Mouse (Mus musculus) ovary, adult 18-20 months (tissue): ENCODE results near the gene Sipa1l3.

Experiments
- DNase-seq: peaks from one replicate; pipeline ENCODE4 v3.0.0; 2022; ENCODE audit warnings: low spot score, mixed read lengths

Gene Sipa1l3

DNA sequence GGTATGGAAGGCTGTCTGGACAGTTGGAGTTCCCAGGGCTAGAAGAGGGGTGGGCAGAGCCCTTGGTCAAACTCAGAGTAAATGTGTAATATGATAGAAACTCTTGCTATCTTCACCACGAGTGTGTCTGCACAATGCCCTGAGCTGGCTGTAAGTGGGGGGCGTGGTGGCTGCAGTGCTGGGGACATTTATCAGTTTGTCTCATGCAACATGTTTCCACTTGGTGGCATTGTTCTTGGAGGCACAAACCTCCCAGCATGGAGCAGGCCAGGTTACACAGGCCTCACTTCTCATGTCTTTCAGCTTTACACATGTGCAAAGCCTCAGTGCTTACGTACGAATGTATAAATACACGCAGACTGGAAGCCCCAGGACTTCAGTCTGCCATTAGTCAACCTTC is 146.3 kb downstream of the Sipa1l3 start:
- no peak for DNase-seq

DNA sequence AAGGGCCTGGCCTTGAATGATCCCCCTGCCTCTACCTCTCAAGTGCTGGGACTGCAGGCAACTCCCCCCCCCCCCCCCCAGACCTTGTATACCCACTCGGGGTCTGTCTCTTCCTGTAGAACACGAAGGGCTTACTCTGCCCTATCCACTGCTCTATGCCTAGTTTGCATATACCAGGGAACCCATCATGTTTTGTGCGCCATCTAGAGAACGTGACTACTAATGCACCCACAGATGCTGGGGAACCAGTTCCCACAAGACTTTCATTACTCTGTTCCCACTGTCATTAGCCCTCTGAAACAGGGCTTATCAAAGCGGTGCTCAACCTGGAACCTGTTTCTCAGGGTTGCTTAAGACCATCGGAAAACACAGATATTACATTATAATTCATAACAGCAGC is 148.4 kb downstream of the Sipa1l3 start:
- DNase-seq, result no peak

DNA sequence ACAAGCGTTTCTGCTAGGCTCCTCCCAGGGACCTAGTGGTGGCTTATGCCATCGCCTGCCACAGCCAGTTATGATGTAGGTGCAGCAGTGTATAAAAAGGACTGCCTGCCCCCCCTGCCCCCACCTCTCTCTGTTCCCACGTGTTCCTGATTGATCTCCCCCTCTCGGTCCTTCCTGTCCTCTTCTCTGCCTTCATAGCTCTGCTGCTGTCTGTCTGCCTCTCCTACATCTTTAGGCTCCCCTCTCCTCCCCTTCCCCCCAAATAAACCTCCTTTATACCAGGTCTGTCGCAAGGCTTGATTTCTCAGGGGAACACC is 150.5 kb downstream of the Sipa1l3 start:
- DNase-seq, result no peak

DNA sequence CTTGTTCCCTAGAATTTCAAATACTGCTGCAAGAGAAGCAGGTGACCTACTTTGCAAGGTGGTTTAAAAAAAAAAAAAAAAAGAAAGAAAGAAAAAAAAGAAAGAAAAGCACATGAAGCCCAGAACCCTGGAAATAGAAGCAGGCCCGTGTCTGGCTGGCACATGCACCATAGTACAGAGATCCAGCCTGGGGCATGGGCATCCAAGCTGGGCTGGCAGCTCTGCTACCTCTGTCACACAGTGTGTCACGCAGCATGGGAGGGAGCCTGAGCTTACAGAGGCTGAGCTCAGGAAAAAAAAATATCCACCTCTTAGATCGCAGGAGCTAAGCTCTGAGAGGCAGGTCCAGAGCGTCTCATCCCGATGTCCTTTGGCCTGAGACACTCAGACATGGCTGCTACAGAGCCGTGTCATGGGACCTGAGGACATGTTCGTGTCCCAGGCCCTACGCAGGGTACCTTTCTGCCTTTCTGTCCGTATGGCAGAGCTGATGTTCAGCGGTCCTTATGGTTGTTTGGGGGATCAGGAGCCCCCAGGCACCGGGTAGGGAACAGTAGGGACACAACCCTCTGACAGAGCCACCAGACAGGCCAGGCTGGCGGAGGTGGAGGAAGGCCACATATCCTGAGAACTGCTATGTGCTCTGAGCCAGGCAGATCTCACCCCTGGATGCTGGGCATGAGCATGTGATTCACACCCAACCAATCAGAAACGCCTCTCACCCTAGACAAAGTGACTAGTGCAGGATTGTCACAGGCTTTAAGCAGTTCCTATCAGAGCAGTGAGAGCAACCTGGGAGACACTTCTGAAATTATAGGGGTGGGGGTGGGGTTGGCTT is 151.1 kb downstream of the Sipa1l3 start:
- DNase-seq, result no peak

DNA sequence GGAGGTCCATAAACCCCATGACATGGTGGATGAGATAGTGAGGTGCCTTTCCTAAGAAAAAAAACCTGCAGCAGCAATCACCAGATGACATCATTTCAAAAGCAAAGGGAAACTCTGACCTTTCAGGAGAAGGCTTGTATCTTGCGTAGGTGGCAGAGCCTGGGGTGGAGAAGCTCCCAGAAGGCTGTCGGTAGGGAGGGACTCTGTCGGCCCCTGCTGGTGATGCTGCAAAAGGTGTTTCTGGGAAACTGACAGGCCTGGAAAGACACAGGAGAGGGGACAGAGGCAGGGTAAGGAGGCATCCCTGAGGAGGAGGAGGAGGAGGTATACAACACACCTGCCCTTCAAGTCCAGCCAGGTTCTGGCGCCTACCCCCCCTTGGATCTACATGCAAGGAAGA is 154.4 kb downstream of the Sipa1l3 start:
- DNase-seq, result peak; percentile 33

DNA sequence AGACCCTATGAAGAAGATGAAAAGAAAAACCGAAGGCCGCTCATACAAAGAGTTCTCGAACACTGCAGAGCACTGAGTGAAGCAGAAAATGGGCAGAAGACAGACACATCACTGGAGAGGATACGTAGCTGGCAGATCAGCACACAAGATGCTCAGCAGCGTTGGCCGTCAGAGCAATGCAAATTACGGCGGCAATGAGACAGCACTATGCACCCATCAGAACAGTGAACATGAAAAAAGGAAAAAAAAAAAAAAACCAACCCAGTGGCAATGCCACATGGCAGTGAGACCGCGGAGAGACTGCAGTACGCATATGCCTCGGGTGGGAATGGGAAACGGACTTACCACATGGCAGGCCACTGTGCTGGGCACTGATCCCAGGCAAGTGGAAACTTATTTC is 156.9 kb downstream of the Sipa1l3 start:
- no peak for DNase-seq

DNA sequence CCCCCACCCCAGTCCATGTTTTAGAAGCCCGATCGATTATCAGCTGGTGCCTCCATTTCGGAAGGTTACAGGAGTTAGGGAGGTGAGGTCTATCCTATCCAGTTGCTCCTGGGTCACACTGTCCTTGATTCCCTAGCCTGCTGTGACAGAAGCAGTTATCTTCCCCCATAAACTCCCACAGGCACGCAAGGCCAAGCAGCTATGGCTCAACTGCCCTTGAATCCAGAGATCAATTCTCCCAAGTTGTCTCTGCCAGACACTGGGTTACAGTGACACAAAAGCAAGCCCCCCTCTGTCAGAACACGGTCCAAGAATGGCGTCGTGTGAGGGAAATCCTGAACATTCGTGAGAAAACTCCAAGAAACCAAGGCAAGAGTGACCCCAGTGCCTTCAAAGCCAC is 163.0 kb downstream of the Sipa1l3 start:
- peak; percentile 71 for DNase-seq

DNA sequence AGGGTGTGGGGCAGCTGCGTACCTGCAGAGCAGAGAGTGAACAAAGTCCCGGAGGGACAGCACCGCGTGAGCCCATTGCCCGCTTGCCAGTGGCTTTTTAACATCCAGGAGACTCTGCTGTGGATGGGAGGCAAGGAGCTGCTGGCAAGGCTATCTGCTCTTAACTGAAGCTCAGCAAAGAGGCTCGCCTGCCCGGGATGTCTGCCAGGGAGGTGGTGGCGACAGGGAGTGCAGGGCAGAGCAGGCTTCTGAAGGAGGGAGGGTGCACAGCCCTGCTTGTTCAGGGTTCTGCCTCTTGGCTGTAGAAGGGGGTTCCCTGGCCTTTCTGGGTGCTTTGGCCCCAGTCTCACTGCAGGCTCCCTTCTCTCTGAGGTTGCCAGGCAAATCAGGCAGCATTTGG is 164.3 kb downstream of the Sipa1l3 start:
- DNase-seq, result peak; percentile 82

DNA sequence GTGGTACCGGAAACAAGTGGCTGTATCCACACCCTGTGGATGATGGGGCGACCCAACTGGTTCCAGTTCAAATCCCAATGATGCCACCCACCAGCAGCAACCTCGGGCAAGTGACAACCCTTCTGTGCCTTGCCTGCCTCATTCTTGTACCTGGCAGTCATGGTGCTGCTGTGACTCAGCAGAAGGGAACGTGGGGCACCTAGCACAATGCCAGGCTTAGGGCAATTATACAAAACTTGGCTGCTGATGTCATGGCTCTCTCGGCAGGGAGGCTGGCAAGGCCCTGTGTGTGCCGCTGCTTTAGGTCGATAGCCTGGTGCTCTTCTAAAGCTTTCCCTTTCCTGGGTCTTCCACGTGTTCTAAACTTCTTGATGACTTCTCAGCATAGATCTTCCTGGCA is 166.2 kb downstream of the Sipa1l3 start:
- no peak for DNase-seq

DNA sequence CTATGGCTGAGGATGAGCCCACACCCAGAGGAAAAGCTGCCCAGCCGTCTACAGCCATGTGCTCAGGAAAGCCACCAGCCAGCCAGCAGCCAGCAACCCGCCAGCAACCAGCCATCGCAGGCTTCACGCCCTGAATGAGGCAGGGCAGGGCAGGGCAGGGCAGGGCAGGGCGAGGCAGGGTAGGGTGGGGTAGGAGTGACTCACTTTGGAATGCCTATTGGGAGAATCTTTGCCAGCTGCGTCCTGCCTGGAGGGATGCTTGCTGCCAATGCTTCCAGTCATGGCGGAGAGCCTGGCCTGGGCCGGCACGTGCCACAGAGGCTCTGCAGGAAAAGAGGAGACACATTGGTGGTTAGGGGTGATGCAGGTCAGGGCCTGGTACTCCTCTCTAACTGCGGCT is 168.0 kb downstream of the Sipa1l3 start:
- no peak for DNase-seq

DNA sequence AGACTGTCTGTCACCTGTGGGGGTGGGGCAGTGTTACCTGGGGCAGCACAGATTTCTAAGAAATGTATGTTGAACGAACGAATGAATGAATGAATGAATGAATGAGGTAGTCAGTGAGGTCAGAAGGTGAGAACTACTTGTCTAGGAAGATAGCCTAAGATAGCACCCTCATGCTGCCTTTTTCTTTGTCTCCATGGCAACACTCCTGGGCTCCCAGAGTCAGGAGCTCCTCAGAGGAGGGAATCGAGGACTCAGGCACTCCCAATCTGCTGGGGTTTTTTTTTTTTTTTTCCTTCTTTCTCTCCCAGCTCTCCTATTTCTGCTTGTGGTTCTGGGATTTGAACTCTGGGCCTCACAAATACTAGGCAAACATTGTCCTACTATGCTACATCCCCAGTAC is 172.2 kb downstream of the Sipa1l3 start:
- DNase-seq, result no peak

DNA sequence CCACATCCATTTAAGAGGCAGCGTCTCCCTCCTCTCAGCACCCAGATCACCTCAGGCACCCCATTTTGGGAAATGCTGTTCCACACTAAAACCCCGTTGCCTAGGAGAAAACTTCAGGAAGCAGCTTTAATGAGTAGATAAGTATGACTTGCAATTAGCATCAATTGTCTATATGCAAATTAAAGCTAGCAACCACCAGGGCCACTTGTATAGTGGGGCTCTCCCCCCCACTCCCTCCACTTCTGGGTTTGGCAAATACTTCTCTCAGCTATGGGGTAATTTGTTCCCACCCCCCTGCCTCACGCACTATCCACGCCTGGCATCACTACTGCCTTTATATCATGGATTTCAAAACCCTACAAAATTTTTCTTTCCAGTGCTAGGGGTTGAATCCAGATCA is 172.9 kb downstream of the Sipa1l3 start:
- DNase-seq, result no peak

DNA sequence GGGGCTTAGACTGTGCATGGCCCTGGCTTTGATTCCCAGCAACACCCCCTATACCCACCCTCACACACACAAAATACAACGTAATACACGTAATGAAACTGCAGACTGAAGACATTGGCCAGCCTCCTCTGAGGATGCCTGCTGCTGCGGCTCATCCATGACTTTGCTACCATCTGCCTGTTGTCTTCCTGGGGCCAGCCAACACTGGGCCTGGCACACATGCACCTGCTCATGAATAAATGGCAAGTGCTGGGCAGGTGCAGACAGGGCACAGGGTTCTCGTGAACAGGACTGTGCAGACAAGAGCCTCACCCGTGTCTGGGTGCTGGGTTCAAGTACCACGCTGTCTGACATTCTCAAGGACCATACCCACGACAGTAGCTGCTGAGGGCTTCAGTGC is 174.7 kb downstream of the Sipa1l3 start:
- DNase-seq, result no peak

DNA sequence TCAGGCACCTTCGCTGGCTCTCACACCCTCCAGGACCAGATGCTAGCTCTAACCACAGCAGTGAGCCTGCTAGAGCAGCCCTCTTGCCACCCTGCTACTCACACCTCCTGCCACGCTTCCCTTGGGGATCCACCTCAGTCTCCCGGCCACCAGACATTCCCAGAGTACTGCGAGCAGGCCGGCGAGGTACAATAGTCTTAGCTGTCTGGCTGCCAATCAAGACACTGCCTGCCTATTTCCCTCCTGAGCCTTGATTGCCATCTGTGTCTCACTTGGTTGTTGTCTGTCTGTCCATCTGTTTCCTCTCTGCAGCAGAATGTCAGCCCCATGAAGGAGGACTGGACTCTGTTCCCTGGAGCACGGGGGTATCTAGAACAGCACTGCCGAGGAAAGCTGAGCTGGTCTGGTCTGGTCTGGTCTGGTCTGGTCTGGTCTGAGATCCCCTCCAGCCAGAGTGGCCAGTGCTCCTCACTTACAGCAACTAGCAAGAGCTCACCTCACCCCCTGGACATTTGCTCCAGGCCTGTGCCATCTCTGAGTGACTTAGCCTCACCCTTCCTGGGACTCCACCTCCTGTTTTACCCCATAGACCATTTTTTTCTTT is 175.8 kb downstream of the Sipa1l3 start:
- DNase-seq, result no peak

DNA sequence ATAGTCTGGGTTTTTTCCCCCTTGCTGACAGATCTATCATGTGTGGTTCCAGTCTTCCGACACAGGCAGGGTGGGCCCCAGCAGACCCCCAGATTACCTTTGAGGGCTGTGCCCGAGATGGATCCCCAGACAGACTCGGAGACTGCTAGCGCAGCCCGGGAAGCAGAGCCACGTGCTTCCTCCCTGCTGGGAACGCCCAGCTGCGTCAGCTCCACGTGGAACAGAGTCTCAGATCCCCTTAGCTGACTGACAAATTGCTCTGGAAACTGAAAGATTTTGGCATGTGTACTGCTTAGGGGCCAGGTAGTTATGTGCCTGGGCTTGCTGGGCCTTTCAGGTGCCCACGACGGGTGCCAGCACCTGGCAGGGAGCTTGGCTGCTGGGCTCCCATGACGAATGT is 176.7 kb downstream of the Sipa1l3 start:
- DNase-seq, result no peak

DNA sequence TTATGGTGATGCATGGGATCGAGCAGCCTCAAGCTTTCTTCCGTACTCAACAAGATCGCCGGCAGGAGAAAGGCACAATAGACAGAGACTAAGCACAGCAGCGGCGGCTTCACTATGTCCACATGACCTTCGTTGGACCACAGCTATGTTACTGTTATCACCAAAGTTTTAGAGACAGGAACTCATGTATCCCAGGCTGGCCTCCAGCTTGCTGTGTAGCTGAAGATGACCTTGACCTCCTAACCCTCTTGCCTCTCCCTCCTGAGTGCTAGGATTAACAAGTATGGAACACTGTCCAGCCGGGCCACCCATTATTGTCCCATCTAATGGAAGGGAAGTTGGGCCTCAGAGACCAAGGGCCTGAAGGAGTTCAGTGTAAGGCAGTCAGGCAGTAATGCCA is 177.6 kb downstream of the Sipa1l3 start:
- peak; percentile 54 for DNase-seq

DNA sequence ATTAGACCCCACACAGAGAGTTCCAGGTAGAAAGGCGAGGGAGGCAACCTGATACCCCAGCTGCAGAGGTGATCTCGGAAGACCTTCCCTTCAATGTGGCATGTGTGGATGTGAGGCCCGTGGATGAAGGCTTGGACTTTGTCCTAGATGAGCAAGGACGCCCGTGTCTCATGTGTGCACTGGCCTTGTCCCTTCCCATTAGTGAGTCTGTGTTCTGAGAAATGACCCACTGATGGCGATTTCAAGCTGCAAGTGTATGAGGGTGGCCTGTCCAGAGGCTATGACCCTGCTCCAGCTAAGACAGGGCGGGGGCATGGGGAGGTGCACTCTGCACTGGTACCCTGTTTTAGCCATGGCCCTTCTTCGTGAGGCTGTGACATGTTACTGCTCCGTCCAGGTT is 178.2 kb downstream of the Sipa1l3 start:
- DNase-seq, result no peak

DNA sequence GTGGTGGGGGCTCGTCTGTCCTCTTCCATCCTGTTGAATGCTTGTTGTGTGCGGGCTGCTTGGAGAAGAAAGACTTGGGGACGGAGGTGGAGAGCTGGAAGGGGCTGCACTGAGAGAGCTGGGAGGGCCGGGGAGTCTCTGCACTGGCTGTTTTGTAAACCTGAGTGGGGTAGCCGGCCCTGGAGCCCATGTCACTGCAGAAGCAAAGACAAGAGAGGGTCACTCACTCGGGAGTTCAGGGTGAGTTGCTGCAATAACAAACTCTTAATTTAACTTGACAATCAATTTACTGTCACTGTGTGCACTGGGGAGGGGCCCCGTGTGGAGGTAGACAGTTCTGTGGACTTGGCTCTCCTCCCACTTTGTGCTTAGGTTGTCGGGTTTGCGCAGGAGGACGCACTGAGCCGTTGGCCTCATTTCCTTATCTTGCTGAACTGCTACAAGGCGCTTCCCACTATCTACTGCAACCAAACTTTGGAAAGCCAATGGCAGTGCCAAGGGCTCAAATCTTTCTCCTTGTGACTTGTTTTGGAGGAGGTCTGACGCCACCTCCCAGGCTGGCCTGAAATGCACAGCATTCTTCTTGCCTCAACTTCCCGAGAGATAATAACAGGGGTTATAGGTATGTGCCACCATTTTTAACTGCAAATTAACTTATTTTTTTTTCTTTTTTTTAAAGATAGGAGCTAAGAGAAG is 179.3 kb downstream of the Sipa1l3 start:
- DNase-seq, result peak; percentile 49

DNA sequence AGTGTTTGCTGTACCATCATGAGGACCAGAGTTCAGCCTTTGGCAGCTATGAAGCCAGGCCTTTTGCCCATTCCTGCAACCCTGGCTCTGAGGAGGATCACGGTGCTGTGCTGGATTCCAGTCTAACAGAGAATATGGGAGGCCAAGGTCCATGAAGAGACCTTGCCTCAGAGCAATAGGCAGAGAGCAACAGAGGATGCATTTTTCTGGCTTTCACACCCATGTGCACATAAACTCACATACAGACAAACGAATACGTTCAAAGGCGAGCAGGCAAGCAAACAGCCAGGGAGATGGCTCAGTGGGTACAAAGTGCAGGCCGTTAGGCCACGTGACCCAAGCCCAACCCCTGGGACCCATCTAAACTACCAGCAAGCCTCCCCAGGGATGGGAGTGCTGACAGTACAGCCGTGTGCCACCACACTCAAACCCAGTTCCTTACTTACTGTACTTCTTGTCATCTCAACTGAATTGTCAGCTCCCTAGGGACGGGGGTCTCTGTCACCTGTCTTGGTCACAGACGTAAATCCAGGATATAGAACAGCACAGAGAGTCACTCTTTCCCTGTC is 180.0 kb downstream of the Sipa1l3 start:
- no peak for DNase-seq

DNA sequence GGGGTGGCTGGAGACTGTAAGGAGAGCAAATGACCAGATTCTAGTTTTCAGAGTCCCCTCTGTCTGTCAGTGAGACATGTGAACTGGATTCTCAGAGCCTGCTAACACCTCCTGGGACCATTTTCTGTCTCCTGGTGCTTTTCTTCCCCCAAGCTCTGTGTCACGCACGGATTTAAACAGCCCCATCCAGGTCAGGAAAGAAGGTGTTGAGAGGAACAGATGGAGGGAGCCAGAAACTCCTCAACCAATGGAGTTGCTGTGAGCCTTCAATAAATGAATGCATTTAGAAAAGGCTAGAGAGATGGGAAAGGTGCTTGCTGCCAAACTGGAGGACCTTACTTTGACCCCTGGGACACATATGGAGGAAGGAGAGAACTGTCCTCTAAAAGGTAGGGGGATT is 180.7 kb downstream of the Sipa1l3 start:
- no peak for DNase-seq

DNA sequence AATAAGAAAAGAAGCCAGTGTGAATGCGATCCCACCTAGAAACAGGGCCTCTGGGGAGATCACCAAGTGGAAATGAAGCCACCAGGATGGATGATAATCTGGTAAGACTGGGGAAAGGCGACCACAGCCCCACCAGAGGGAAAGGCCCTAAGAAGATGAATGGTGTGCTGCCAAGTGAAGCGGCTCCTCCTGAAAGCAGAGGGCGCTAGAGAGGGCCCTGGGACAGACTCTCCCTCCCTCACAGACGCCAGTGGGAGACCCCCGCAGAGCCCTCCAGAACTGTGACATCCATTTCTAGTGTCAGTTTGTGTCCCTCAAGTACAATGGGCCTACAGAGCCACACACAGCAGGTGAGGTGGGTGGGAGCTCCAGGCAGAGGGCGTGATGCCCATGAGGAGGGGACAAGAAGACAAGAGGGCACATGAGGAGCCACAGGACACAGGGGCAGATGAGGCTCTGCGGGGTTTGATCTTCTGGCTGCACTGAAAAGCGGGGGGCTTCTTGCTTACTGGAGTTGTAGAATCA is 181.6 kb downstream of the Sipa1l3 start:
- no peak for DNase-seq

DNA sequence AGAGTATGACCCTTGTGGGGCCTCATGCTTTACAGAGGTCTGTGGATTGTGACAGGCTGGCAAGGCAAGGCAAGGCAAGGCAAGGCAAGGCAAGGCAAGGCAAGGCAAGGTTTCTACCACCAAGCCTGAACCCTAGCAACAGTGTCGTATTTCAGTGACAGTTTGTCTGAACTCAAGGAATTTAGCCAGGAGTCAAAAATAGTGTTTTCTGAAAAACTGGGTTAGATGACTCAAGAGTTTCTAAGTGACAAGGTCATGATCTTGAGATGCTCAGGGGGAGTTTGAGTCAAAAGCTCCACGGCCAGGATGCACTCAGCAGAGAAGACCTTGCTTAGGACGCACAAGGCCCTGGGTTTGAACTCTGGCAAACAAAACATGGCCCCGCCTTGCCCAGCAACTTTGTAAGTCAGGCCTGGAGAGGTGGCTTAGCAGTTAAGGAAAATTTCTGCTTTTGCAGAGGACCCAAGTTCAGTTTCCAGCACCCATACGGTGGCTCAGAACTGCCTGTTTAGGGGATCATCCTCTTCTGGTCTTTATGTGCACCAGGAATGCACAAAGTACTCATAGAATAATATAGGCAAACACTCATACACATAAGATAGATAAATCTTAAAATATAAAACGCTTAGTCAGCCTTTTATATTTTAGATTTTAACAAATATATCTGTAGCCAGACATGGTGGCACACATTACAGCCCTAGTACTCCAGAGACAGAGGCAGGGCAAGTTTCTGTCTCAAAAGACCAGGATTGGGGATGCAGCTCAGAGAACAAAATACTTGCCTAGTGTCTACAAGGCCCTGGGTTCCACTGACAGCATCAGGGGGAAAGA is 182.4 kb downstream of the Sipa1l3 start:
- no peak for DNase-seq
